Mouse (Mus musculus): ENCODE data around the gene Gm6902.
"Not testable (repeated sequence)": the region's sequence is repeated elsewhere in the genome, so short reads cannot be mapped to it uniquely, and the experiment has no call there.

Gm6902 gene

DNA sequence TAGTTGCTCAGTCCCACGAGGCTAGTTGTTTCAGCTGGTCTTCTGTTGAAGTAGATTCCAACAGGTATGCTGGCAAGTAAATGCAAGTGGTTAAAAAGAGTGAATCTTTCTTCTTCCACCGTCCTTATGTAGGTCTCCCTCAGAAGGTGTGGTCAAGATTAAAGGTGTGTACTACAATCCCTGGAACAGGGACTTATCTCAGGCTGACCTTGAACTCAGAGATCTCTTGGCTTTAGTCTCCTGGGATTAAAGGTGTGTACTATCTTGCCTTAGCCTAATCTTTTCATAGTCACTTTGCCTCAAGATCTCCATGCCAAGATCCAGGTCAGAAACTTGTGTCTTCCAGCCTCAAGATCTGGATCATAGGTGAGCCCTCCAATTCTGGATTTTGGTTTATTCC, at the start of gene Gm6902:
TSS of gene Gm6902 (minus strand) at position 101 of the 400 bp plus-strand sequence.
- DNase-seq (ENCODE audit: low spot score) = not testable (repeated sequence)

DNA sequence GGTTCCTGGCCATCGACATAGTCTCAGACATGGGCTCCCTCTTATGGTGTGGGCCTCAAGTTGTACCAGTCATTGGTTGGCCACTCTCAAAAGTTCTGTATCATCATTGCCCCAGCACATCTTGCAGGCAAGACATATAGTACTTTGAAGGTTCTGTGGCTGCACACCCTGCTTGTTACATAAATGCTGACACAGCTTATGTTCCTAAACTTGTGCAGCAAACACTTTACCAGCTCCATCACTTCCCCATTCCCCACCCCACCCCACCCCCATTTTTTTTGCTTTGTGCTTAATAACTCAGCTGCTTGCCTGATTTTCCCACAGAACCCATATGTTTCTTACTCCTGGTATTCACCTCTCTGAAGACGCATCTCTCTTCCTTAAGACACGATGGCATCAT, 22.2 kb upstream of the Gm6902 start, which contains the start of gene Nlrp4e:
TSS of gene Nlrp4e (plus strand) at position 301 of the 400 bp plus-strand sequence.
- DNase-seq (ENCODE audit: low spot score) = not testable (repeated sequence)

DNA sequence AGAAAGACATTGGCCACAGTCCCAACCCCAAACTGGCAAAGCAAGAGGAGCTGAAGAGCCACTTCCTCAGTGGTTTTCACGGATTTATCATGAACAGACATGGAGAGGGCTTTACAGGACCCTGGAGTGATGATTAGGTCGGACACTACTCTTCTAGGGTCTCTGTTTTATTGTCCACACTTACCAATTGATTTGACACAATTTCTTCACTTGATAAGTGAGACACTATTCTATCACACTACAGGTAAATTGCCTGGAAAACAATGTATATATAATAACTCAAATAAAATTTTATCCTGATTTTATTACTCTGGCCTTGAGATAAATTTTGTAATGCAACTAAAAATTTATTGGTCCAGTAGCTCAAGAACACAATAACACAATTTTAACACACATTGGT, 27.1 kb downstream of the Gm6902 start, which contains the start of gene Vmn1r166:
TSS of gene Vmn1r166 (minus strand) at position 101 of the 400 bp plus-strand sequence.
- not testable (repeated sequence) for DNase-seq (ENCODE audit: low spot score)
